Mouse (Mus musculus): Measurements from ENCODE around the gene Bckdk.

DNA sequence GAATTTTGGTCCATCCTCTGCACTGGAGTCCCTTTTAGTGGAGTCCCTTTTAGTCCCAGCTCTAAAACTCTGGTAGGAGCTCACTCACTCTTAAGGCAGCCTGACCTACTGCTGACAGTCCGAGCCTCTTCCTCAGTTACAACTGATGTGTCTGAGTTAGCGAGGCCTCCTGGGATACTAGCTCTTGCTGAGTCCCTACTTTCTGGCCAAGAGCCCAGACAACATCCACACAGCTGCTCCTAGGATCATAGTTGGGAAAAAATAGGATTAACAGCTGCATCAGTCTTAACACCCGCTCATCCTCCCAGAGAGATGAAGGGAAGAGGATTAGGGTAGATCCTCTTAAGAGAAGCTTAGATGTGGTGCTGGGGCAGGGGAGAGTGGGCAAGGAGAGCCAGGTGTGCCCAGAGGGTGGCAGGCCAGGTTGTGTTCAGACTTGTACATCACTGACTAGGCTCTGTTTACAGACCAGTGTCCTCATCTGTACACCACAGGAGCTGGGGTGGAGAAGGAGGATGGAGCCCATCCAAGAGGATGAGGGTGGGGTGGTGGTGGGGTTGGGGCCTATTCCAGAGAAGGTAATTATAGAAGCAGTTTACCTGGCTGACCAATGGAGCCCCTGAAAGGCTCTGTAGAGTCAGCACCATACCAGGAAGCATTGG lies 34.6 kb upstream of the Bckdk start:
- TF ChIP-seq CTCF (IDR thresholded peaks at IDR 0.05; ENCODE audit: low read depth): no peak
- no peak for TF ChIP-seq EP300 (IDR thresholded peaks at IDR 0.05; ENCODE audit: low read depth)

Measured in heart, postnatal 0 days (tissue).